ENCODE assay signal across 8 mouse cellular contexts in genomic region chr11:116850833-116851477, GRCm38 (mm10). TPM values are rescaled to one million over a fixed set of nuclear protein-coding genes. Genes with fewer than 3 reads are reported as not detected.
DNase-seq lines count a peak whose midpoint lies in the region; ATAC-seq and TF ChIP-seq lines count a peak whose summit lies in the region.
"Had no signal": no experiment of that assay in that cellular context is flagged by ENCODE, and none has a peak within 500 bp of the region (broad histone marks: within the 10 kb centered on the region; RNA-seq: fewer than 3 reads in every experiment).

No protein-coding gene starts in this region.

- H3K4me3 ChIP-seq in lung, postnatal 0 days (ENCODE audit: low read depth, low read length) = peak overlapping the region; percentile 95
- peak overlapping the region; percentile 95 for H3K4me3 ChIP-seq in forebrain, embryonic 12.5 days (replicated peaks)
- peak overlapping the region; percentile 98 for H3K4me3 ChIP-seq in limb, embryonic 15.5 days
- peak overlapping the region; percentile 99 for H3K4me3 ChIP-seq in stomach, embryonic 16.5 days (replicated peaks; ENCODE audit: low read length)

- no peak for TF ChIP-seq EP300 in lung, postnatal 0 days (IDR thresholded peaks at IDR 0.05)

- H3K9me3 ChIP-seq in lung, postnatal 0 days (ENCODE audit: low read length) = no peaks in the 10 kb centered on the region
- H3K9me3 ChIP-seq in forebrain, embryonic 12.5 days = no peaks in the 10 kb centered on the region
- H3K9me3 ChIP-seq in limb, embryonic 15.5 days = no peaks in the 10 kb centered on the region
- no peaks in the 10 kb centered on the region for H3K9me3 ChIP-seq in stomach, embryonic 16.5 days (replicated peaks; ENCODE audit: control insufficient read depth, low read length)

- no peak for TF ChIP-seq CTCF in lung, postnatal 0 days (IDR thresholded peaks at IDR 0.05)

- whole genome bisulfite sequencing in lung, postnatal 0 days = 11% methylated on average over 6 of the region's 6 CpGs
- 41% methylated on average over 6 of the region's 6 CpGs for WGBS in forebrain, embryonic 12.5 days
- 28% methylated on average over 6 of the region's 6 CpGs for whole genome bisulfite sequencing in limb, embryonic 15.5 days
- 21% methylated on average over 6 of the region's 6 CpGs for WGBS in stomach, embryonic 16.5 days

- no peak for ATAC-seq in lung, postnatal 0 days
- no peak for ATAC-seq in forebrain, embryonic 12.5 days (ENCODE audit: low FRiP score)
- ATAC-seq in limb, embryonic 15.5 days (ENCODE audit: insufficient number of reproducible peaks, low FRiP score, low TSS enrichment, low read depth) = no peak
- ATAC-seq in stomach, embryonic 16.5 days (ENCODE audit: insufficient read depth, low FRiP score) = no peak

- 0 out of 2 replicates have a peak, but pooled peaks cover 5% of the 10 kb centered on the region for H3K36me3 ChIP-seq in lung, postnatal 0 days (ENCODE audit: insufficient read depth, low read length)
- peaks cover 38% of the 10 kb centered on the region for H3K36me3 ChIP-seq in forebrain, embryonic 12.5 days (replicated peaks)
- peaks cover 39% of the 10 kb centered on the region for H3K36me3 ChIP-seq in limb, embryonic 15.5 days
- H3K36me3 ChIP-seq in stomach, embryonic 16.5 days (ENCODE audit: control insufficient read depth, insufficient read depth, low read length) = peaks cover 5% of the 10 kb centered on the region; the same call in 1 of the 2 replicates

- H3K27ac ChIP-seq in lung, postnatal 0 days (ENCODE audit: low read length) = no peak overlapping the region
- H3K27ac ChIP-seq in forebrain, embryonic 12.5 days = peak overlapping the region; percentile 99; the same call in 1 of the 2 replicates
- H3K27ac ChIP-seq in limb, embryonic 15.5 days = peak overlapping the region; percentile 99; the same call in 1 of the 2 replicates
- peak overlapping the region; percentile 18; the same call in 1 of the 2 replicates for H3K27ac ChIP-seq in stomach, embryonic 16.5 days (ENCODE audit: low read length)

- H3K4me2 ChIP-seq in lung, postnatal 0 days (replicated peaks; ENCODE audit: low read depth, low read length) = peak overlapping the region; percentile 65
- peak overlapping the region; percentile 77 for H3K4me2 ChIP-seq in forebrain, embryonic 12.5 days
- peak overlapping the region; percentile 68 for H3K4me2 ChIP-seq in limb, embryonic 15.5 days
- H3K4me2 ChIP-seq in stomach, embryonic 16.5 days (ENCODE audit: low read depth, low read length) = peak overlapping the region; percentile 86

- H3K9ac ChIP-seq in lung, postnatal 0 days (replicated peaks; ENCODE audit: low read depth) = peak overlapping the region; percentile 88; the same call in 1 of the 2 replicates
- peak overlapping the region; percentile 98 for H3K9ac ChIP-seq in forebrain, embryonic 12.5 days
- H3K9ac ChIP-seq in limb, embryonic 15.5 days = peak overlapping the region; percentile 95
- peak overlapping the region; percentile 98 for H3K9ac ChIP-seq in stomach, embryonic 16.5 days (ENCODE audit: low read length)

- H3K27me3 ChIP-seq in lung, postnatal 0 days (replicated peaks; ENCODE audit: insufficient read depth, low read length) = no peaks in the 10 kb centered on the region
- no peaks in the 10 kb centered on the region for H3K27me3 ChIP-seq in forebrain, embryonic 12.5 days
- H3K27me3 ChIP-seq in limb, embryonic 15.5 days = no peaks in the 10 kb centered on the region
- no peaks in the 10 kb centered on the region for H3K27me3 ChIP-seq in stomach, embryonic 16.5 days (ENCODE audit: control insufficient read depth, insufficient read depth, low read length)

- DNase-seq in lung, postnatal 0 days (ENCODE audit: low spot score) = no peak
- DNase-seq in lung, postnatal 4 days = no peak
- no peak for DNase-seq in left cerebral cortex, adult 8-10 months (ENCODE audit: low spot score in 2 of 2)
- no peak for DNase-seq in ovary, adult 18-20 months (ENCODE audit: low spot score)
- DNase-seq: lung, postnatal 36 days had no signal

- no peaks in the 10 kb centered on the region; the same call in 1 of the 2 replicates for H3K4me1 ChIP-seq in lung, postnatal 0 days (ENCODE audit: insufficient read depth, low read depth, low read length)
- peaks cover 29% of the 10 kb centered on the region for H3K4me1 ChIP-seq in forebrain, embryonic 12.5 days
- H3K4me1 ChIP-seq in limb, embryonic 15.5 days = peaks cover 19% of the 10 kb centered on the region
- H3K4me1 ChIP-seq in stomach, embryonic 16.5 days (ENCODE audit: control insufficient read depth, insufficient read depth, low read length) = peaks cover 17% of the 10 kb centered on the region

RNA-seq across cellular contexts. Expression of gene Mfsd11, which starts 1.3 kb away (rescaled TPM):
- polyA plus RNA-seq in lung, postnatal 0 days (2015; fragmentation: Nextera tagmentation; extraction: Ambion mirVana) = 37.9 and 44.7 TPM in 2 replicates
- polyA plus RNA-seq in forebrain, embryonic 12.5 days (2016; fragmentation: Nextera tagmentation; extraction: Ambion mirVana) = 33.7 and 40.2 TPM in 2 replicates
- 41.4 and 48.0 TPM in 2 replicates for polyA plus RNA-seq in limb, embryonic 15.5 days (2015; fragmentation: Nextera tagmentation; extraction: Ambion mirVana)
- polyA plus RNA-seq in stomach, embryonic 16.5 days (2015; fragmentation: Nextera tagmentation; extraction: Ambion mirVana) = 33.3 and 43.7 TPM in 2 replicates
- 10 to 100 TPM; 40.9 to 46.2 (median 43.0) TPM for total RNA-seq in left cerebral cortex, adult 8-10 months (2022)

RNA-seq across cellular contexts. Expression of gene Srsf2, which starts 1.9 kb away (rescaled TPM):
- polyA plus RNA-seq in lung, postnatal 0 days (2015; fragmentation: Nextera tagmentation; extraction: Ambion mirVana) = 419 and 421 TPM in 2 replicates
- polyA plus RNA-seq in forebrain, embryonic 12.5 days (2016; fragmentation: Nextera tagmentation; extraction: Ambion mirVana) = 902 and 945 TPM in 2 replicates
- 596 and 658 TPM in 2 replicates for polyA plus RNA-seq in limb, embryonic 15.5 days (2015; fragmentation: Nextera tagmentation; extraction: Ambion mirVana)
- 528 and 578 TPM in 2 replicates for polyA plus RNA-seq in stomach, embryonic 16.5 days (2015; fragmentation: Nextera tagmentation; extraction: Ambion mirVana)
- 100 to 1,000 TPM; 141 to 164 (median 155) TPM for total RNA-seq in left cerebral cortex, adult 8-10 months (2022)

RNA-seq across cellular contexts. Expression of gene Jmjd6, which starts 7.7 kb away (rescaled TPM):
- 37.0 and 37.8 TPM in 2 replicates for polyA plus RNA-seq in lung, postnatal 0 days (2015; fragmentation: Nextera tagmentation; extraction: Ambion mirVana)
- polyA plus RNA-seq in forebrain, embryonic 12.5 days (2016; fragmentation: Nextera tagmentation; extraction: Ambion mirVana) = 87.8 and 93.5 TPM in 2 replicates
- polyA plus RNA-seq in limb, embryonic 15.5 days (2015; fragmentation: Nextera tagmentation; extraction: Ambion mirVana) = 83.4 and 86.0 TPM in 2 replicates
- polyA plus RNA-seq in stomach, embryonic 16.5 days (2015; fragmentation: Nextera tagmentation; extraction: Ambion mirVana) = 68.8 and 69.1 TPM in 2 replicates
- 10 to 100 TPM; 26.6 to 30.4 (median 28.8) TPM for total RNA-seq in left cerebral cortex, adult 8-10 months (2022)

RNA-seq across cellular contexts. Expression of gene Mettl23, which starts 7.9 kb away (rescaled TPM):
- polyA plus RNA-seq in lung, postnatal 0 days (2015; fragmentation: Nextera tagmentation; extraction: Ambion mirVana) = 62.3 and 65.2 TPM in 2 replicates
- 65.5 and 65.8 TPM in 2 replicates for polyA plus RNA-seq in forebrain, embryonic 12.5 days (2016; fragmentation: Nextera tagmentation; extraction: Ambion mirVana)
- 70.4 and 76.0 TPM in 2 replicates for polyA plus RNA-seq in limb, embryonic 15.5 days (2015; fragmentation: Nextera tagmentation; extraction: Ambion mirVana)
- polyA plus RNA-seq in stomach, embryonic 16.5 days (2015; fragmentation: Nextera tagmentation; extraction: Ambion mirVana) = 51.9 and 58.9 TPM in 2 replicates
- 10 to 100 TPM; 20.2 to 24.3 (median 22.2) TPM for total RNA-seq in left cerebral cortex, adult 8-10 months (2022)

RNA-seq across cellular contexts. Expression of gene Mxra7, which starts 23.1 kb away (rescaled TPM):
- polyA plus RNA-seq in lung, postnatal 0 days (2015; fragmentation: Nextera tagmentation; extraction: Ambion mirVana) = 34.6 and 38.7 TPM in 2 replicates
- 22.5 and 25.9 TPM in 2 replicates for polyA plus RNA-seq in forebrain, embryonic 12.5 days (2016; fragmentation: Nextera tagmentation; extraction: Ambion mirVana)
- polyA plus RNA-seq in limb, embryonic 15.5 days (2015; fragmentation: Nextera tagmentation; extraction: Ambion mirVana) = 17.1 and 18.6 TPM in 2 replicates
- polyA plus RNA-seq in stomach, embryonic 16.5 days (2015; fragmentation: Nextera tagmentation; extraction: Ambion mirVana) = 12.1 and 15.7 TPM in 2 replicates
- total RNA-seq in left cerebral cortex, adult 8-10 months (2022) = 10 to 100 TPM; 20.0 to 23.0 (median 22.2) TPM
